Mouse (Mus musculus): ENCODE results near the gene Tomm7. TPM values are rescaled to one million over a fixed set of nuclear protein-coding genes. Genes with fewer than 3 reads are reported as not detected.

The Tomm7 gene
- total and polyA plus RNA-seq, 2 experiments from 2014 or later: 26.0 to 137 TPM

- no peak for DNase-seq (ENCODE audit: low spot score)
- Histone ChIP-seq H3K27ac (ENCODE audit: low read depth) (no peak overlapping the region), H3K4me2 (ENCODE audit: low read depth, low read length) (no peak overlapping the region), H3K9me3 (replicated peaks; ENCODE audit: control insufficient read depth, low read length) (no peaks in the 10 kb centered on the region), H3K4me3 (ENCODE audit: low read depth, low read length) (no peak overlapping the region), H3K4me1 (ENCODE audit: control insufficient read depth, insufficient read depth) (peaks cover 19% of the 10 kb centered on the region), H3K9ac (replicated peaks; ENCODE audit: low read depth, low read length) (no peak overlapping the region), H3K27me3 (ENCODE audit: control insufficient read depth, insufficient read depth, low read length) (no peaks in the 10 kb centered on the region), H3K36me3 (replicated peaks; ENCODE audit: control insufficient read depth, insufficient read depth, low read length) (no peaks in the 10 kb centered on the region; the same call in 1 of the 2 replicates)
- no peak for TF ChIP-seq CTCF (IDR thresholded peaks at IDR 0.05; ENCODE audit: low read depth)
- TF ChIP-seq EP300 (IDR thresholded peaks at IDR 0.05; ENCODE audit: low read depth): no peak
- WGBS: 57% methylated on average over 6 of the region's 7 CpGs
- ATAC-seq (ENCODE audit: insufficient read depth, low read depth): no peak
Measured at GRCm38 (mm10) chr5:23863166-23864053, 19.4 kb upstream of the Tomm7 start.

GRCm38 (mm10) chr5:23862291-23862690, 18.3 kb upstream of the Tomm7 start:
- H3K4me1 ChIP-seq (ENCODE audit: control insufficient read depth, insufficient read depth): peaks cover 19% of the 10 kb centered on the region
- H3K27me3 ChIP-seq (ENCODE audit: control insufficient read depth, insufficient read depth, low read length): no peaks in the 10 kb centered on the region
- H3K4me3 ChIP-seq (ENCODE audit: low read depth, low read length): no peak overlapping the region
- peaks cover under 1% of the 10 kb centered on the region; the same call in 1 of the 2 replicates for H3K36me3 ChIP-seq (replicated peaks; ENCODE audit: control insufficient read depth, insufficient read depth, low read length)
- no peak overlapping the region for H3K4me2 ChIP-seq (ENCODE audit: low read depth, low read length)
- H3K27ac ChIP-seq (ENCODE audit: low read depth): no peak overlapping the region
- H3K9me3 ChIP-seq (replicated peaks; ENCODE audit: control insufficient read depth, low read length): no peaks in the 10 kb centered on the region
- DNase-seq (ENCODE audit: low spot score): peak; percentile 42
- H3K9ac ChIP-seq (replicated peaks; ENCODE audit: low read depth, low read length): no peak overlapping the region
- ATAC-seq (ENCODE audit: insufficient read depth, low read depth): no peak
- TF ChIP-seq CTCF (IDR thresholded peaks at IDR 0.05; ENCODE audit: low read depth) (no peak), EP300 (IDR thresholded peaks at IDR 0.05; ENCODE audit: low read depth) (no peak)
- 43% methylated on average over 5 of the region's 5 CpGs for WGBS

- Histone ChIP-seq H3K27ac (ENCODE audit: low read depth) (no peak overlapping the region), H3K4me2 (ENCODE audit: low read depth, low read length) (no peak overlapping the region), H3K4me3 (ENCODE audit: low read depth, low read length) (no peak overlapping the region), H3K9me3 (replicated peaks; ENCODE audit: control insufficient read depth, low read length) (no peaks in the 10 kb centered on the region), H3K9ac (replicated peaks; ENCODE audit: low read depth, low read length) (no peak overlapping the region), H3K27me3 (ENCODE audit: control insufficient read depth, insufficient read depth, low read length) (no peaks in the 10 kb centered on the region), H3K36me3 (replicated peaks; ENCODE audit: control insufficient read depth, insufficient read depth, low read length) (peaks cover 6% of the 10 kb centered on the region), H3K4me1 (ENCODE audit: control insufficient read depth, insufficient read depth) (peaks cover 19% of the 10 kb centered on the region)
- DNase-seq (ENCODE audit: low spot score) (no peak), ATAC-seq (ENCODE audit: insufficient read depth, low read depth) (no peak)
- TF ChIP-seq CTCF (IDR thresholded peaks at IDR 0.05; ENCODE audit: low read depth) (no peak), EP300 (IDR thresholded peaks at IDR 0.05; ENCODE audit: low read depth) (no peak)
- WGBS: 88% methylated on average over 9 of the region's 9 CpGs
Measured at GRCm38 (mm10) chr5:23861721-23862120, 17.8 kb upstream of the Tomm7 start.

- Histone ChIP-seq H3K27me3 (ENCODE audit: control insufficient read depth, insufficient read depth, low read length) (no peaks in the 10 kb centered on the region), H3K9me3 (replicated peaks; ENCODE audit: control insufficient read depth, low read length) (no peaks in the 10 kb centered on the region), H3K27ac (ENCODE audit: low read depth) (no peak overlapping the region), H3K4me3 (ENCODE audit: low read depth, low read length) (no peak overlapping the region), H3K36me3 (replicated peaks; ENCODE audit: control insufficient read depth, insufficient read depth, low read length) (peaks cover 24% of the 10 kb centered on the region), H3K9ac (replicated peaks; ENCODE audit: low read depth, low read length) (no peak overlapping the region), H3K4me1 (ENCODE audit: control insufficient read depth, insufficient read depth) (peaks cover 19% of the 10 kb centered on the region), H3K4me2 (ENCODE audit: low read depth, low read length) (no peak overlapping the region)
- TF ChIP-seq EP300 (IDR thresholded peaks at IDR 0.05; ENCODE audit: low read depth): no peak
- no peak for TF ChIP-seq CTCF (IDR thresholded peaks at IDR 0.05; ENCODE audit: low read depth)
- ATAC-seq (ENCODE audit: insufficient read depth, low read depth): no peak
- WGBS: 90% methylated on average over 5 of the region's 5 CpGs
- no peak for DNase-seq (ENCODE audit: low spot score)
Measured at GRCm38 (mm10) chr5:23859896-23860295, 15.9 kb upstream of the Tomm7 start.

GRCm38 (mm10) chr5:23859087-23859718, 15.2 kb upstream of the Tomm7 start:
- no peak for DNase-seq (ENCODE audit: low spot score)
- H3K9me3 ChIP-seq (replicated peaks; ENCODE audit: control insufficient read depth, low read length): no peaks in the 10 kb centered on the region
- no peak overlapping the region for H3K27ac ChIP-seq (ENCODE audit: low read depth)
- H3K4me1 ChIP-seq (ENCODE audit: control insufficient read depth, insufficient read depth): peaks cover 15% of the 10 kb centered on the region
- no peak overlapping the region for H3K4me2 ChIP-seq (ENCODE audit: low read depth, low read length)
- peaks cover 31% of the 10 kb centered on the region for H3K36me3 ChIP-seq (replicated peaks; ENCODE audit: control insufficient read depth, insufficient read depth, low read length)
- ATAC-seq (ENCODE audit: insufficient read depth, low read depth): no peak
- no peak overlapping the region for H3K4me3 ChIP-seq (ENCODE audit: low read depth, low read length)
- H3K9ac ChIP-seq (replicated peaks; ENCODE audit: low read depth, low read length): no peak overlapping the region
- H3K27me3 ChIP-seq (ENCODE audit: control insufficient read depth, insufficient read depth, low read length): no peaks in the 10 kb centered on the region
- TF ChIP-seq EP300 (IDR thresholded peaks at IDR 0.05; ENCODE audit: low read depth) (no peak), CTCF (IDR thresholded peaks at IDR 0.05; ENCODE audit: low read depth) (no peak)
- 86% methylated on average over 1 of the region's 1 CpGs for WGBS

Data from heart, postnatal 0 days (tissue).